Mouse (Mus musculus) heart, embryonic 13.5 days (tissue): Measurements from ENCODE around the gene Pde6g. TPM values are rescaled to one million over a fixed set of nuclear protein-coding genes. Genes with fewer than 3 reads are reported as not detected.

Experiments
- ATAC-seq: fragments of 200-750 bp; cut with Nextera tagmentation; 2 replicates; pipeline ENCODE4 v1.8.0; 2017; ENCODE audit warnings: moderate TSS enrichment; ENCODE audit not compliant: insufficient number of reproducible peaks, low FRiP score, low TSS enrichment; ENCODE audit errors: extremely low read depth
- H3K27ac ChIP-seq: fragments of 300-500 bp; sonication (generic); replicated peaks from 2 replicates; pipeline ENCODE4 v1.5.1; 2015; ENCODE audit warnings: moderate library complexity, mild to moderate bottlenecking, inconsistent platforms
- H3K27me3 ChIP-seq: fragments of 300-500 bp; sonication (generic); replicated peaks from 2 replicates; pipeline ENCODE4 v1.6.1; 2015; ENCODE audit warnings: mild to moderate bottlenecking, inconsistent platforms
- H3K36me3 ChIP-seq: fragments of 300-500 bp; sonication (generic); 2 replicates; pipeline ENCODE4 v1.6.1; 2015; ENCODE audit warnings: mild to moderate bottlenecking, inconsistent platforms
- H3K4me1 ChIP-seq: fragments of 300-500 bp; sonication (generic); 2 replicates; pipeline ENCODE4 v1.6.1; 2015; ENCODE audit warnings: inconsistent platforms
- H3K4me2 ChIP-seq: fragments of 300-500 bp; sonication (generic); 2 replicates; pipeline ENCODE4 v1.6.1; 2015; ENCODE audit warnings: inconsistent platforms, mild to moderate bottlenecking, moderate library complexity
- H3K4me3 ChIP-seq: fragments of 300-500 bp; sonication (generic); 2 replicates; pipeline ENCODE4 v1.5.1; 2015; ENCODE audit warnings: moderate library complexity, mild to moderate bottlenecking, inconsistent platforms
- H3K9ac ChIP-seq: fragments of 300-500 bp; sonication (generic); 2 replicates; pipeline ENCODE4 v1.6.1; 2015; ENCODE audit warnings: inconsistent platforms, mild to moderate bottlenecking, moderate library complexity
- H3K9me3 ChIP-seq: fragments of 300-500 bp; sonication (generic); 2 replicates; pipeline ENCODE4 v1.6.1; 2016; ENCODE audit warnings: inconsistent platforms
- WGBS: fragments of 180-500 bp; shearing (Covaris S2); methylation state at CpG from one replicate; pipeline ENCODE4 v1.1.7; 2015; ENCODE audit warnings: mixed read lengths; 5-methylcytosine and 5-hydroxymethylcytosine counted together
- polyA plus RNA-seq: library from polyadenylated mRNA; unstranded; fragments of >200 nt; fragmentation: Nextera tagmentation; extraction: Ambion mirVana; gene quantifications from 2 replicates; pipeline ENCODE4 v1.2.1, GENCODE M21; 2015

Gene Pde6g
- polyA plus RNA-seq, 1 experiment from 2014 or later, result not detected

GRCm38 (mm10) chr11:120465521-120465920 is 12.2 kb upstream of the Pde6g start:
- H3K36me3 ChIP-seq, result peaks cover 67% of the 10 kb centered on the region
- peak overlapping the region; percentile 85 for H3K4me3 ChIP-seq
- H3K4me1 ChIP-seq, result peaks cover 25% of the 10 kb centered on the region
- H3K27me3 ChIP-seq, result no peaks in the 10 kb centered on the region
- H3K9ac ChIP-seq, result no peak overlapping the region
- 78% methylated on average over 4 of the region's 4 CpGs for WGBS
- no peak for ATAC-seq
- no peaks in the 10 kb centered on the region for H3K9me3 ChIP-seq
- peak overlapping the region; percentile 6; the same call in 1 of the 2 replicates for H3K27ac ChIP-seq
- H3K4me2 ChIP-seq, result peak overlapping the region; percentile 95

GRCm38 (mm10) chr11:120464365-120464764 is 11.1 kb upstream of the Pde6g start:
- no peak overlapping the region for H3K27ac ChIP-seq
- H3K9ac ChIP-seq, result no peak overlapping the region
- no peaks in the 10 kb centered on the region for H3K9me3 ChIP-seq
- H3K4me3 ChIP-seq, result no peak overlapping the region
- WGBS, result 88% methylated on average over 5 of the region's 5 CpGs
- H3K4me1 ChIP-seq, result peaks cover 27% of the 10 kb centered on the region
- H3K36me3 ChIP-seq, result peaks cover 64% of the 10 kb centered on the region
- no peak for ATAC-seq
- H3K4me2 ChIP-seq, result no peak overlapping the region
- H3K27me3 ChIP-seq, result no peaks in the 10 kb centered on the region

- H3K9ac ChIP-seq, result no peak overlapping the region
- H3K27ac ChIP-seq, result no peak overlapping the region
- no peaks in the 10 kb centered on the region for H3K9me3 ChIP-seq
- ATAC-seq, result no peak
- H3K4me3 ChIP-seq, result no peak overlapping the region
- WGBS, result 89% methylated on average over 2 of the region's 2 CpGs
- H3K27me3 ChIP-seq, result no peaks in the 10 kb centered on the region
- peaks cover 32% of the 10 kb centered on the region for H3K4me1 ChIP-seq
- peaks cover 62% of the 10 kb centered on the region for H3K36me3 ChIP-seq
- no peak overlapping the region for H3K4me2 ChIP-seq
These were observed 10.2 kb upstream of the Pde6g start for GRCm38 (mm10) chr11:120463536-120463935.

- 63% methylated on average over 6 of the region's 6 CpGs for WGBS
- H3K4me3 ChIP-seq, result peak overlapping the region; percentile 94
- H3K27me3 ChIP-seq, result no peaks in the 10 kb centered on the region
- H3K4me2 ChIP-seq, result peak overlapping the region; percentile 97
- peak overlapping the region; percentile 93; the same call in 1 of the 2 replicates for H3K27ac ChIP-seq
- peaks cover 26% of the 10 kb centered on the region for H3K4me1 ChIP-seq
- H3K9ac ChIP-seq, result peak overlapping the region; percentile 99
- ATAC-seq, result no peak
- peaks cover 56% of the 10 kb centered on the region for H3K36me3 ChIP-seq
- no peaks in the 10 kb centered on the region for H3K9me3 ChIP-seq
These were observed 5.7 kb upstream of the Pde6g start for GRCm38 (mm10) chr11:120458847-120459597.

GRCm38 (mm10) chr11:120457772-120458751 is 4.8 kb upstream of the Pde6g start, which contains the start of the genes Oxld1 and Ccdc137:
TSS of gene Oxld1 (minus strand) at chr11:120458068.
TSS of gene Ccdc137 (plus strand) at chr11:120458115.
- Histone ChIP-seq H3K9me3 (no peaks in the 10 kb centered on the region), H3K4me3 (peak within 1 kb of the TSS; percentile 94), H3K4me1 (peaks cover 26% of the 10 kb centered on the region), H3K27ac (peak within 1 kb of the TSS; percentile 93), H3K36me3 (peaks cover 47% of the 10 kb centered on the region), H3K9ac (peak within 1 kb of the TSS; percentile 99), H3K4me2 (peak within 1 kb of the TSS; percentile 97), H3K27me3 (no peaks in the 10 kb centered on the region; the same call in 1 of the 2 replicates)
- ATAC-seq, result peak; percentile 72
- WGBS, result 3% methylated on average over 62 of the region's 62 CpGs

GRCm38 (mm10) chr11:120457370-120457769 is 4.1 kb upstream of the Pde6g start:
- no peaks in the 10 kb centered on the region; the same call in 1 of the 2 replicates for H3K27me3 ChIP-seq
- H3K36me3 ChIP-seq, result peaks cover 40% of the 10 kb centered on the region
- peak overlapping the region; percentile 93 for H3K27ac ChIP-seq
- peak overlapping the region; percentile 97 for H3K4me2 ChIP-seq
- H3K4me3 ChIP-seq, result peak overlapping the region; percentile 94
- no peaks in the 10 kb centered on the region for H3K9me3 ChIP-seq
- 16% methylated on average over 14 of the region's 14 CpGs for WGBS
- no peak for ATAC-seq
- H3K4me1 ChIP-seq, result peaks cover 26% of the 10 kb centered on the region
- peak overlapping the region; percentile 99 for H3K9ac ChIP-seq

GRCm38 (mm10) chr11:120455413-120455812 is 2.1 kb upstream of the Pde6g start:
- ATAC-seq, result no peak
- 90% methylated on average over 7 of the region's 7 CpGs for WGBS

GRCm38 (mm10) chr11:120454965-120455364 is 1.7 kb upstream of the Pde6g start:
- Histone ChIP-seq H3K9me3 (no peaks in the 10 kb centered on the region), H3K4me2 (no peak overlapping the region), H3K27me3 (no peaks in the 10 kb centered on the region; the same call in 1 of the 2 replicates), H3K27ac (no peak overlapping the region), H3K4me3 (no peak overlapping the region), H3K36me3 (peaks cover 19% of the 10 kb centered on the region), H3K9ac (no peak overlapping the region), H3K4me1 (peaks cover 26% of the 10 kb centered on the region)
- 92% methylated on average over 4 of the region's 4 CpGs for WGBS
- ATAC-seq, result no peak

More at GRCm38 (mm10) chr11:120455413-120455812, 2.1 kb upstream of the Pde6g start:
- Histone ChIP-seq H3K27ac (no peak overlapping the region), H3K9me3 (no peaks in the 10 kb centered on the region), H3K4me1 (peaks cover 26% of the 10 kb centered on the region), H3K9ac (no peak overlapping the region), H3K36me3 (peaks cover 22% of the 10 kb centered on the region), H3K4me2 (no peak overlapping the region), H3K4me3 (no peak overlapping the region), H3K27me3 (no peaks in the 10 kb centered on the region; the same call in 1 of the 2 replicates)

- WGBS, result 68% methylated on average over 3 of the region's 3 CpGs
- H3K9ac ChIP-seq, result no peak overlapping the region
- no peak overlapping the region for H3K27ac ChIP-seq
These were observed 1.1 kb downstream of the Pde6g start for GRCm38 (mm10) chr11:120452246-120452645.

GRCm38 (mm10) chr11:120447179-120447578 is 6.1 kb downstream of the Pde6g start:
- WGBS, result 75% methylated on average over 7 of the region's 7 CpGs
- no peak for ATAC-seq
- no peak overlapping the region for H3K9ac ChIP-seq

More at GRCm38 (mm10) chr11:120452246-120452645, 1.1 kb downstream of the Pde6g start:
- ATAC-seq, result no peak
- H3K4me1 ChIP-seq, result peaks cover 10% of the 10 kb centered on the region
- no peak overlapping the region for H3K4me3 ChIP-seq
- no peaks in the 10 kb centered on the region; the same call in 1 of the 2 replicates for H3K27me3 ChIP-seq
- H3K4me2 ChIP-seq, result no peak overlapping the region
- H3K36me3 ChIP-seq, result peaks cover 12% of the 10 kb centered on the region
- no peaks in the 10 kb centered on the region for H3K9me3 ChIP-seq

GRCm38 (mm10) chr11:120445475-120445874 is 7.8 kb downstream of the Pde6g start:
- no peak overlapping the region for H3K4me3 ChIP-seq
- H3K4me1 ChIP-seq, result 0 out of 2 replicates have a peak, but pooled peaks cover 7% of the 10 kb centered on the region
- H3K36me3 ChIP-seq, result no peaks in the 10 kb centered on the region
- WGBS, result 46% methylated on average over 3 of the region's 3 CpGs
- H3K9ac ChIP-seq, result no peak overlapping the region
- no peak overlapping the region for H3K4me2 ChIP-seq
- H3K9me3 ChIP-seq, result no peaks in the 10 kb centered on the region
- H3K27me3 ChIP-seq, result no peaks in the 10 kb centered on the region; the same call in 1 of the 2 replicates
- H3K27ac ChIP-seq, result no peak overlapping the region
- no peak for ATAC-seq

More at GRCm38 (mm10) chr11:120447179-120447578, 6.1 kb downstream of the Pde6g start:
- Histone ChIP-seq H3K36me3 (no peaks in the 10 kb centered on the region), H3K9me3 (no peaks in the 10 kb centered on the region), H3K4me1 (0 out of 2 replicates have a peak, but pooled peaks cover 7% of the 10 kb centered on the region), H3K27me3 (no peaks in the 10 kb centered on the region), H3K4me3 (no peak overlapping the region), H3K27ac (no peak overlapping the region), H3K4me2 (no peak overlapping the region)
